Mouse (Mus musculus) left cerebral cortex, postnatal 4 days (tissue): ENCODE measurements around the gene Fmnl2. TPM values are rescaled to one million over a fixed set of nuclear protein-coding genes. Genes with fewer than 3 reads are reported as not detected.

Experiments
- DNase-seq: peaks from one replicate; pipeline ENCODE4 v3.0.0-alpha.2; 2022
- intact Hi-C: fragments of 180-260 bp; cut with DNase I; formaldehyde crosslinking; loops from one replicate; pipeline ENCODE4 v1.15.1; 2025
- total RNA-seq, 2 experiments: library from RNA; stranded (reverse); gene quantifications; 2 replicates each; pipeline ENCODE4 v1.2.3; 2021

Gene Fmnl2
- total RNA-seq, 2 experiments from 2014 or later = 62.6 to 70.6 TPM

DNA sequence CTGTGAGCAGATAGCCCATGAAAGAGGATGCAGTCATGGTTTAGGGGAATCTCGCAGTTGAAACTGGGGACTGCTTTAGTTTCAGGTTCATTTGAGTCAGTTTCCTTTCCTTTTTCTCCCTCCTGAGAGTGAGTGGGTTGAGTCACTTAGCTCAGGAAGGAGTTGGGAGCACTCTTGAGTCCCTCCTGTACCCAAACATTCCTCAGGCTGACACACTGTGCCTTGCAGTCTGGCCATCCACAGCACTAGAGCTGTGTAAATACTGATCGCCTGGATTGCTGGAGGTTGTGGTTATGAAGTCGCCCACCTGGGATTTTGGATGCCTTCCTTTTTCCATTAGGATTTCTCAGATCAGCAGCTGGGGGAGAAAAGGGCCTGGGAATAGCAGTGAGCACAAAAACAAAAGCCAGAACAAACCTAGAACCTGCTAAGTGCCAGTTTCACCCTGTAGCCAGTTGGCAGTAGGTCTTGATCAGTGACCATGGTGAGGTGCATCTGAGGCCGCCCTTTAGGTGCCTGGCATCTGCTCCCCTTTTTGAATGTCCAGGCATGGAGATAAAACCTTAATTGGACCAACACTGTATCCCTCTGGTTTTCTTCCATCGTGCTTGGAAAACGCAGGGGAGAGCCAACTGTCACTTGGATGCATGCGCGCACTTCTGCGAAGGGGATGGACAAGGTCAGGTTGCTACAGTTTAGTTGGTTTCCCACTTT lies 4.5 kb downstream of the Fmnl2 start:
- DNase-seq = no peak
- intact Hi-C loops = no loop called here

DNA sequence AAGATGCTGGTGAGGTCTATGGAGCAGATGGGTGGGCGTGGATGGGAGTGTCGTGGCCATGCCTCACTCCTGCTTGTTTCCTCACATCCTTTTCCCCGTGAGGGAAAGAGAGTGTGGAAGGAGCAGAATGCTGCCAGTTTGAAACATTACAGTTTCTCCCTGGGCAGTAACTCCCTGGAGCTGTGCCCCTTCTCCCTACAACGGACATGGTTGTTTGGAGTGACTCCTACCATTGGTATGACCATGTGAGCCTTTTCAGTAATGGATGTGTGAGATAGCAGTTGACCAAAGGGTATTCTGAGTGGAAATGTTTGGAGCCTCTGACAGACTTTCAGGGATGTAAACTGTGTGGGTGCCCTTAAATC lies 5.1 kb downstream of the Fmnl2 start:
- intact Hi-C loops = no loop called here

DNA sequence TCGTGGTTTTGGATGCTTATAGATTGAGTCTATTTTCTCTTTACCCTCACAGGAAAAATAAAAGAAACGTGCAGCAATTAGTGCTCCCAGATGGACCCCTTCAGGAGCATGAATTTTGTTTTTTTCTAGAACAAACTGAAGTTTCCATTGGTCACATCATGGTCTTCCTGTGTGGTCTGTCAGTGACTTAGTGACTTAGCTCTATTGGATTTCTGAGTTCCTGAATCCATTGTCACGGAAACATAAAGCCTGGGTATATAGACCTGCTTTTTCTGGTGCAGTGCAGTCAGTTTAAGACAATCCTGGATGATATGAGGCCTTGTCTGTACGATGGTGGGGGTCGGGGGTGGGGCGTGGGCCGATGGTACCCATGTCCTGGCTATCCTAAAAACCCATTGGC lies 7.0 kb downstream of the Fmnl2 start:
- DNase-seq = no peak
- intact Hi-C loops = no loop called here

More for the DNA sequence above, 5.1 kb downstream of the Fmnl2 start:
- DNase-seq = no peak

DNA sequence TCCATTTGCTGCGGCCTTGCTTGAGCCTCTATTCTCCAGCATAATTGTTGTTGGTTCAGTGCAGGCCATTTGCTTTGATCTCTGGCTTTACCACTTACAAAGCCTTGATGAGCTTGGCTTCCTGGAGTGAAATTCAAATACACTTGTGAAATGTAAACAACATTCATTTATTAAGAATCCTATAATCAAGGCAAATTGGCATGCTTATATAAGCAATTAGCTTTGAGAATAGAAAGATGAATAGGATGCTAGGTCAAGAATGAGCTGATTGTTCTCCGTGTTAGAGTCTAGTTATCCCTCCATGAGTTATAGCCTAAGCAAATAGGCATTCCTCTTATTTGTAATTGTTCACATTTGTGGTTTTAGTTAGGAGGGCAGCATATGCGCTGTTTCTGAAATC lies 8.5 kb downstream of the Fmnl2 start:
- no peak for DNase-seq
- intact Hi-C loops = no loop called here

DNA sequence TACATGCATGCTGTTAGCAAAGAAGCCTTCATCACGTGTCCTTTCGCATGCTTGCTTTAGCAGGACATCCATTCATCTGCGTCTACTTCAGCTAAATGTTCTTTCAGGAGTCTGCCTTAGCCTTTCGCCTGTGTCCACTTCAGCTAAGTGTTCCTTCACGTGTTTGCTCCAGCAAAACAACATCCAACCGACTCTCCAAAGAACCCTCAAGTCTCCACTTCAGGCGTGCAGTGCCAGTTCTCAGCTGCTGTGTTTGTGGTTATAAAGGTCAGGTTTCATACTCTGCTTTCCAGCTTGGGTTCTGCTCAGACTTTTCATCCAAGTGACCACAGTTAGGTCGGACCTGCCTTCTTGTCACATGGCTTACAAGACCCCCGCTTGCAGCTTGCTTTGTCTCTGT lies 10.1 kb downstream of the Fmnl2 start:
- no peak for DNase-seq
- intact Hi-C loops = no loop called here

DNA sequence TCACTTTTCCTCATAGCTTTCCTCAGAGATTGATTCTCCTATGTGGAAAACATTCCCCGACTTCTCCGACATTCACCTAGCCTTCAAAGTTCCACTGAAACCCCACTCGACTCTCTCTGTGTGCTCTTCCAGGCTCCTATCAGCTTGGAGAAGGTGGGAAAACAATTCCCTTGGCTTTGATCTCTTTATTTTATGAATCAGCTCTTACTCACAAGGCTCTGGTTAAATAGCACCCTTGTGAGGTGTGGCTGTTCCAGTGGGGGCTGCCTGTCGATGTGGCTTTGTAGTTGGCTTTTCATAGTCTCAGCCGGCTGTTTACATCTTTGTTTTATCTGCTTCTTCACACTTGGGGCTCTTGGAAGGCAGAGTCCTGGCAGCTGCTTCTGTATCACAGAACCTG lies 10.5 kb downstream of the Fmnl2 start:
- intact Hi-C loops = no loop called here
- no peak for DNase-seq

DNA sequence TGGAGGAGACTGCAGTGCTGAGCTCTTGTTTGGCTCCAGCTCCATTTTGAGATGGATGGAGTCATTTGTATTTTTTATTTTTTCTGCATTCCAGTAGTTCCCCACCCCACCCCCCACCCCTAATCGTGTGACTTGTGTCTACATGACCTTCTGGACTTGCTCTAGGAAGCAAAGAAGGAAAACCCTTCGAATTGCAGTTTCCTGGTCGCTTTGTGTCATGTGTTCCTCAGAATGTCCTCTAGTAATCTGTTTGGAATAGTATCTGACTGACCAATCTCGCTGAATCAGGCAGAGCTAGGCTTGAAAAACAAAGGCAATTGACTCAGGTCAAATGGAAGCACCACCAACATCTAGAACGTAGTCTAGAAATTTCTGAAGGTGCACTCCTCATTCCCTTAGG lies 15.0 kb downstream of the Fmnl2 start:
- intact Hi-C loops = no loop called here
- DNase-seq = no peak

DNA sequence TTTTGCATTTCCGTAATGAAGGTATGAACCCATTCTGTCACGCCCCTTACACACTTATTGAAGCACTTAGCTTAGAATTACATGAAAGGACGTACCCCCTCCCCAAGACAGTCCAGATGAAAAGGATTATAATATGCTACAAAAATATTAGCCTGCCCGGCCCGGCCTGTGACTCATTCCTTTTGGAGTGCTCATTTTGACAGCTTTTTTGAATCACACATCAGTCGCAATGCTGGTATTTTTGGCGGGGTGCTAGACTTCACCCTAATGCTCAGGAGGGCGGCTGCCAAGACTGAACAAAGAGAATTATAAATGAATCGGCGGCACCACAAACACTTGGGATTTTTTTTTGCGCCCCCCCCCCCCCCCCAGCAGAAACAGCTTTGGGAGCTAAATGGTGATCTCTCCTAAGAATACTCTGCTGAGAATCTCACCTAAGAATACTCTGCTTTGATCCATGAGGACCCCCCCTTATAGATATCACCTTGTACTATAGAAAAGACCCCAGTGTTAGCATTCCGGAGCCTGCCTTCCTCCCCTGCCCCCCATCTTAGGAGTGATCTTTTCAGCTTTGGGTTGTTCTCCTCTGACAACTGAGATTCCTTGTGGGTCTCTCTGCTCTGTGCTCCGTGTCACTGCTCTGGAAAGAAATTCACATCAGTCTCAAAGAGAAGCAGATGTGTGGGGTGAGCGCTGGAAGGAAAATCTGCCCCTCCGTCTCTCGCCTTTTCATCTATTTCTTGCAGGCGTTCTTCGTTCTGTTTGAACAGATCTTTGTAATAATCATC lies 15.8 kb downstream of the Fmnl2 start:
- DNase-seq = no peak
- intact Hi-C loops = no loop called here

DNA sequence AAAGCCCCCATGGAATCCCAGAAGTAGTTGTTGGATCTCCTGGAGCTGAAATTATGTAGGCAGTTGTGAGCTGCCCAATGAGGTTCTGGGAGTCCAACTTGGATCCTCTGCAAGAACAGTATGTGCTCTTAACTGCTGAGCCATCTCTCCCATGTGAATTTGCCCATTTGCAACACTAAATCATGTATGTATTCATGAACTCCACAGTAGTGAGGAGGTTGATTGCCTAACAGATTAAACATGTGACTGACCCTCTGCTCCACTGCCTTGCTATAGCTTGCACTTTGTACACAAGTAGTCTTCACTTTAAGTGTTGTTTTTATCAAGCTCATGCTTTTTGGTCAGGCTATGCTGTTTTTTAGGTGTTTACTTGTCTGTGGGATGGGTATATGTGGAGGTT lies 17.1 kb downstream of the Fmnl2 start:
- intact Hi-C loops = no loop called here
- DNase-seq = no peak

DNA sequence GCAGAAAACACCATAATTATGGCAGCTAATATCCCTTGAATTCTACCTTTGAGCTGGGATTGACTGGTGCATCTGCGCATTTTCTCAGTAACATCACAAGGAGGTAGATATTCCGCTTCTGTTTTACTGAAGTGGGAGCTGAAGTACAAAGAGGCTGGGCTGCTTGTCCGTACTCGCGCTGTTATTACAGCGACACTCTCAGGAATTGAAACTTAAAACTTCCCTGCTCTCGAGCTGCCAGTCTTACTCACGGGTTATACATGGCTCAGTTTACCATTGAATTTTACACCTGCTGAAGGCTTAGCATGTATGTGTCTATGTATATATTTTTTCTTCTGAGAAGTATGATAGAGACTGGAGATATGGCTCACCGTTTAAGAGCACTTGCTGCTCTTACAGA lies 18.1 kb downstream of the Fmnl2 start:
- DNase-seq = no peak
- intact Hi-C loops = no loop called here

DNA sequence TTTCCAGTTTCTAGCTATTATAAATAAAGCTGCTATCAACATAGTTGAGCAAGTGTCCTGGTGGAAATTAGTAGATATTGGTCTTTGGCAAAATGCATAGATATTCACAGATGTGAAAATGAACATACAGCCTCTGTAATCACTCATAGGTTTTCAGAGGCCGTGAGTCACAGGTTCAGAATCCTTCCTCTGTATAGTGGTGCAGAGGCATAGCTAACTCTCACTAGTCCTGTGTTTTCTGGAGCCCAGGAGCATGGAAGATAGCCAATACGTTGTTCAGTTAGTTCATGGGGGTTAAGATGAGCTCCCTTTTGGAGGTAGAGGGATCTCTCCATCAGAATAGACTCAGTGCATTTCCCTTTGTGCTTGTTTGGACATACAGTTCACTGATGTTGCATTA lies 25.7 kb downstream of the Fmnl2 start:
- DNase-seq = no peak
- intact Hi-C loops = no loop called here

DNA sequence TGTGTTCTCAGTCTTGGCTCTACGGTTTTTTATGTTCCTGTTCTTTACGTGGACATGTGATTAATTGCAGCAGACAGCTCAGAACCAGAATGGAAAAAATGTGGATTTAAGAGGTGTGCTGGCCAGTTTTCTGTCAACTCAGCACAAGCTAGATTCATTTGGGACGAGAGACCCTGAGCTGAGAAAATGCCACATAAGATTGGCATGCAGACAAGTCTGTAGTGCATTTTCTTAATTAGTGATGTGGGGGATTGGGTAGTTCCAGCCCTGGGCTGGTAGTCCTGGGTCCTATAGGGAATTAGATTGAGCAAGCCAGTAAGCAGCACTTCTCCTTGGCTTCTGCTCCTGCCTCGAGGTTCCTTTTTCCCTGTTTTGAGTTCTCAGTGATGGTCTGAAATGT lies 26.4 kb downstream of the Fmnl2 start:
- DNase-seq = no peak
- intact Hi-C loops = no loop called here

DNA sequence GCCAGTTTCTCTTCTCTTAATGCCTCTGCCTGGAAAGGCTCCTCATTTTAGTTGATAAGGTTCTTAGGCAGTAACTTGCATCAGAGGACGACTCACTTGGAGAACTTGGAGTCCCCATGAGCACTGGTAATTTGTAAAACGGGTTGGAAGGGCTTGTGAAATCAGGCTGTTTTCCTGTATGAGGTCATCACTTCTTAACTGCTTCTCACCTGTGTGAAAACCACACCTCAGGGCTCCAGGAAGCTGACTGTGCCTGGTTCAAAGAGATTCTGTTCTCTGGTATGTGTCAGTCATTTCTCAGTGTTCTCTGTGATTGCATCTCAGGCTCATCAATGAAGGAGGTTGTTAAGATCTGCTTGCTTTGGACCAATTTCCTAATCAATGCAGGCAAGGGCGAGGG lies 27.4 kb downstream of the Fmnl2 start:
- intact Hi-C loops = no loop called here
- no peak for DNase-seq

DNA sequence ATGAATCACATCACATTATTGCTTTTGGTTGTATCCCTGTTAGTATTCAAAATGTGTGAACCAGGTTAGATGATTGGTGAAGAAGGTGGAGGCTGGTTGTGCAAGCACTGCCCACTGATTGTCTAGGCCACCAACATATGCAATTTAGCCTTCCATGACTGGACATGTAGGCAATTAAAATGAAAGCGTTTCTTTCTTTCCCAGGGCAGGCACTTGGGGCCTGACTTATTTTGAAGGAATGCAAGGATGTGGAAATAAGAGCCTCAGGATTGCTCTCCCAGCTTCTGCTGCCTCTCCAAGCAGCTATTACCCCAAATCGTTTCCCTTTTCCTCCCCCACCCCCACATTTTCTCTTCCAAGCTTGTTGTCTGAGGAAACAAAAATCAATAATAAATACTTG lies 29.6 kb downstream of the Fmnl2 start:
- DNase-seq = no peak
- intact Hi-C loops = no loop called here

DNA sequence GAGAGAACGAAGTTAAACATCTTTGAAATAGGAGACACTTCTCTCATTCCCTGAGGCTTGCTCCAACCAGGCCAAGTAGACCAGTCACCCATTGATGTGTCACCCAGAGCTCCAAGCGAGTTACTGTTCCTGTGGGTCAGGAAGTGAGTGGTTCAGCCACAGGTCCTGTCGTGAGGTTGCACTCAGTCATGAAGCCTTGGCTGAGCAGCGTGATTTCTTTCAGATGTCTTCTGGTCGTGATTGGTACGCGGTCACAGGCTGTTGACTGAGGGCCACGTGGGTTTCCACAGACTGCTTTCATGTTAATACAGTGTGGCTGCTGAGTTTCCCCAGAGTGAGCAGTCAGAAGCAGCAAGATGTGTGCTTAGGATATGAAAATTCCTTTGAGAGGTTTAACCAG lies 33.5 kb downstream of the Fmnl2 start:
- intact Hi-C loops = no loop called here
- DNase-seq = no peak

DNA sequence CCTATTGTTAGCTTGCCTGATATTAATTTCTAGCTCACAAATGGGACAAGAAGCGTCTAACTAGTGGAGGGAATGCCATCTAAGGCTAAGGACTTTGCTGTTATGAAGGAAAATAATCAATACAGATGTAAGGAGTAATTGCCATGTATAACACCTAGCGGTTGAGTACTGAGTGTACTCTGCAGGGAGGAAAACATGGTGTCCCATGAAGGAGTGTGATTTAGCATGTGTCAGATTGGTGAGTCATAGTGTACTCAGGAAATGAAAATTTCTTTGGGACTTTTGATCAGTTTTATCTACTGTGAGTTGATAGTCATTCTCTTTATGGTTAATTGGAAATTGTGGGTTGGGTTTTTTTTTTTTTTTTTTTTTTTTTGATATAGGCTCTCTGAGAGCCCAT lies 34.1 kb downstream of the Fmnl2 start:
- intact Hi-C loops = no loop called here
- DNase-seq = no peak

DNA sequence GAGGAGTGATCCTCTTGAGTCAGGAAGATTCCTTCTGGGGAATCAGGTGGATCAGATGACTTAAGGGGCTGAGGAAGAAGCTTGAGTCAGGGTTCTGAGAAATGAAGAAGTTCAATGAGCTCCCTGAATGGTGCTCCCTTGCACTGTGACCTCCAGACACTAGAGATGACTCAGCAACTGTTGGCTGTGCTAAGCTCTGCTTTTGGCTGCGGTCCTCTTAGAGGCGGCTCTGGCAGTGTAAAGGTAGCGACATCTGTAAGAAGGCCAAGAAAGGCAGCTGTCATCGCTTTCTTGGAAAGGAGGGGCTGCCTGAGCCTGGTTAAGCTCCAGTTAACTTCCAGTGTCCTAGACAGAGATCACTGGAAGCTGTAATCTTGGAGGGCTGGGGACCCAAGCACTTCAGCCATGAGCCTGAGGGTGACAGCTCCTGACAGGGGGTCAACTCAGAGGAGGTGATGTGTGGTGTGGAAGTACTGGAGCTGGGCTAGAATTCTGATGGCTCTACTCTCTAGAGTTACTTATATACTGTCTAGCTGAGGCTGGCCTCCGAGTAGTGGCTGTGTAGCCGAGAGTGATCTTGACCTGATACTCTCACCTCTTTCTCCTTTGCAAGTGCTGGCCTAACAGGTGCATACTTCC lies 37.4 kb downstream of the Fmnl2 start:
- intact Hi-C loops = no loop called here
- peak; percentile 13 for DNase-seq

DNA sequence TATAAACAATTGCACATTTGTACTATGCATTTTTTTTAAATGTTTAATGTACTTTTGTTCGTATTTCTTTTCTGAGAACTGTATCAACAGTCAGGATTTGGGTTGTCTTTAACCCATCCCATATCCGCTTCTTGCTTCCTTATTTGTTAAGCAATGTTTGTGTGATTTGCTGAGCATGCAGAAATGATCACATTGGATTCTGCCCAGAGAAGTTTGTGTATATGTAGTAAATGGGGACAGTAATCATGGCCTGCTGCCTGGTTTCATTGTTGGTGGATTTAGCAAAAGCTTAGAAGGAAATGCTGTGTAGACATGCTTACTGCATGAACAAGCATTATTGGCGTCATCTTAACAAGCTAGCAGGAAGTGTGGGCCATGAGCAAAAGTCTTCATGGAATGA lies 39.3 kb downstream of the Fmnl2 start:
- no peak for DNase-seq
- intact Hi-C loops = no loop called here

DNA sequence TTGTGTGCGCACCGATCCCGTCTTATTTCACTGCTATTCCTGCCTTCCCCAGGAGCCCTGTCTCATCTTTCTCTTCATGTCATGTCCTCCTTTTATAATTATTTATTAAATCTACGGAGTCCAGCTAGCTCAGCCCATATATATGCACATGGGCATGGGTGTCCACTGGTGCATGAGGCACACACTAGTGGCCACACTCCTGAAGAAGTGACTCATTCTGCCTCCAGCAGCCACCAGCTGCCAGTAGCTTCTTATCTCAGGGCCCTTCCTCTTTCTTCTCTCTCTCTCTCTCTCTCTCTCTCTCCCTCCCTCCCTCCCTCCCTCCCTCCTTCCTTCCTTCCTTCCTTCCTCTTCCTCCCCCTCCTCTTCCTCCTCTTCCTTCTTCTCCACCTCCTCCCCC lies 43.1 kb downstream of the Fmnl2 start:
- DNase-seq = no peak
- intact Hi-C loops = no loop called here

DNA sequence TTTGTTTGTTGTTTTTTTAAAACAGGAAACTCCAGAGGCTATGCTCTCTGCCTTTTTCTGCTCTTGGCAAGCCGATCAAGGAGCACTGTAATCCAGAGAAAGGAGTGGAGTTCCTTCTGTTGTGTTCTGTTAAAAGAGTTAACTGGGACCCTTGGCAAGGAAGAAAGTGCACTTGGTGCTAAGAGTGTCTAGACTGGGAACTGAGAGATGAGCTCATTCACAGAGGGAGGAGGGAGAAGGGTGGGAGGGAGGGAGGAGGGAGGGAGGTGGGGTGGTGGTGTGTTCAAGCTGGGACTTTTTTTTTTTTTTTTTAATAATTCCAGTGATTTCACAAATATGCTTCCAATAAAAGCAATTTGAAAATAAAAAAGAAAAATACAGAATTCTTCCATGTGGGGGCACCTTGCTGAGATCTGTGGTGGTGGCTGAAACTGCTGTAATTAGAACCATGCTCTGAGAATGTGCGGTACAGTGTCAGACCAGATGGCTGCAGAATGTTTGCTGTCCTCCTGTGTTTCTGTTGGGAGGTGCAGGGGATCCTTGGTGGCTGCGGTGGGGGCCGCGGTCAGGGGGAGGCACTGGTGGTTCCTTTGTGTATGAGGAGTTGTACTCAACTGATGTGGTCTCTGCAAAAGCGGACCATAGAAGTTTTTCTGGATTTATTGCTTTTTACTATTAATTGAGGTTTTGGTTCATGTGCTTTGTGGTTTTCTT lies 43.8 kb downstream of the Fmnl2 start:
- intact Hi-C loops = no loop called here

DNA sequence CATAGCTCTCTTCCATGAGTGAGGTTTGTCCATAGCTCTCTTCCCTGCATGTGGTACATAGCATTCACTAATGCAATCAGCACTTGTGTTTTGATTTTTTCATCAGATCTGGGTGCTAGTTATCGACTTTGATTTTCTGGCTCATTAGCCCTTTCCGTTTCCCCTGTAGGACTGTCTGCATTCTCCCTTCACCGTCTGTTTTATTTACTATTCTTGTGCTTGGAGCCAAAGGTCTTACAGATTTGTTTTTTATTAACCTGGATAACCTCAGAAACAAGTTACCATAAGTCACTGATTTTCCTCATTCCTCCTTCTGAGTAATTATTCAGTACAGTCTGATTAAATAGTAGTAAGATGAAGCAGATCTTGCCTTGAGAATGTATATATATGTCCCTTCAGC lies 44.8 kb downstream of the Fmnl2 start:
- no peak for DNase-seq
- intact Hi-C loops = no loop called here

More for the DNA sequence above, 43.8 kb downstream of the Fmnl2 start:
- DNase-seq = no peak
